In the genomic region with DNA sequence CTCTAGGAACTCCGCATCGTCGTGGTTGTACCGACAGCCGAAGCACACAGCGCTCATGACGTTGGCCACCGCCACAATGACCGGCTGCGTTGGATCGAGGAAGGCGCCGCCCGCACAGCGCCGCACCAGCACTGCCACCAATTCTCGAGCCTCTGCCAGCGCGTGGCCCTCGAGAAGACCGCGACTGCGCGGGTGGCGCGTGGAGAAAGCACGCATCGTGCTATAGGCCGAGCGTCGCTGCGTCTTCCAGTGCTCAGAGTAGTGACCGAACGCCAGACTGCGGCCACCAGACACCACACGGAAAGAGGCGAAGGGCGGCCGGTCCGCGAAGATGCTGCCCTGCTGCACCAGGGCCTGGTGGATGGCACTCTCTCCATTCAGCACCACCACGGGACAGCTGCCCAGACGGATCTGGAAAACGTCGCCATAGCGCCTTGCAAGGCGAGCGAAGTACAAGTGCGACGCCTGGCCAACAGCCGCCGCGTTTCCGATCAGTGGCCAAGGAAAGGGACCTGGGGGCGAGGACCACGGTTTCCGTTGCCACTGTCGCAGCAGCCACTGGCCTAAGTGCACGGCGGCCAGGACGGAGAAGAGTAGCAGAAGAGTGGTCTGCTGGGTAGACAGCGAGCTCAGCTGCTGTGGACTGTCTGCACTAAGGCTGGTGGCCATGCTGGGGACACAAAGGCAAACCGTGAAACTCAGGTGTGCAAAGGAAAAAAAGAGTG, we compare ENCODE assay signal across 9 mouse cellular contexts. TPM values are rescaled to one million over a fixed set of nuclear protein-coding genes. Genes with fewer than 3 reads are reported as not detected.
DNase-seq lines count a peak whose midpoint lies in the region; ATAC-seq and TF ChIP-seq lines count a peak whose summit lies in the region.
"Had no signal": no experiment of that assay in that cellular context is flagged by ENCODE, and none has a peak within 500 bp of the region (broad histone marks: within the 10 kb centered on the region; RNA-seq: fewer than 3 reads in every experiment).

No protein-coding gene starts in this region.

- under 1% methylated on average over 63 of the region's 63 CpGs for WGBS in embryonic facial prominence, embryonic 10.5 days
- under 1% methylated on average over 63 of the region's 63 CpGs for WGBS in hindbrain, embryonic 10.5 days
- under 1% methylated on average over 63 of the region's 63 CpGs for WGBS in liver, embryonic 15.5 days (ENCODE audit: insufficient replicate concordance)
- 2% methylated on average over 63 of the region's 63 CpGs for WGBS in olfactory bulb, adult 2 months

- H3K9me3 ChIP-seq in embryonic facial prominence, embryonic 10.5 days, result no peaks in the 10 kb centered on the region
- H3K9me3 ChIP-seq in hindbrain, embryonic 10.5 days, result 0 out of 2 replicates have a peak, but pooled peaks cover 7% of the 10 kb centered on the region
- H3K9me3 ChIP-seq in liver, embryonic 15.5 days (replicated peaks), result no peaks in the 10 kb centered on the region

- peak overlapping the region; percentile 52 for H3K4me2 ChIP-seq in liver, embryonic 15.5 days

- H3K4me1 ChIP-seq in embryonic facial prominence, embryonic 10.5 days, result peaks cover 48% of the 10 kb centered on the region
- H3K4me1 ChIP-seq in hindbrain, embryonic 10.5 days (replicated peaks), result peaks cover 44% of the 10 kb centered on the region
- H3K4me1 ChIP-seq in liver, embryonic 15.5 days (replicated peaks), result peaks cover 25% of the 10 kb centered on the region
- H3K4me1 ChIP-seq in olfactory bulb, adult 2 months (ENCODE audit: control insufficient read depth, insufficient read depth, low read length), result peaks cover 31% of the 10 kb centered on the region

- TF ChIP-seq POLR2A in olfactory bulb, adult 2 months (IDR thresholded peaks at IDR 0.05; ENCODE audit: insufficient read depth, low read depth, low read length), result no peak

- intact Hi-C loops in gastrocnemius, adult 2 months (cut with DNase I), result no loop called here

- H3K27me3 ChIP-seq in embryonic facial prominence, embryonic 10.5 days (replicated peaks; ENCODE audit: low read depth, poor library complexity, severe bottlenecking), result peaks cover 99% of the 10 kb centered on the region
- H3K27me3 ChIP-seq in hindbrain, embryonic 10.5 days (ENCODE audit: insufficient read depth, poor library complexity, severe bottlenecking), result peaks cover 97% of the 10 kb centered on the region
- peaks cover 93% of the 10 kb centered on the region for H3K27me3 ChIP-seq in liver, embryonic 15.5 days

- peak; percentile 50 for DNase-seq in gastrocnemius, adult 2 months
- no peak for DNase-seq in gastrocnemius, postnatal 25 days
- DNase-seq in ES-CJ7 (ENCODE audit: low read depth, low spot score), result peak; percentile 36
- peak; percentile 74 for DNase-seq in embryonic facial prominence, embryonic 10.5 days (ENCODE audit: low spot score)
- peak; percentile 68 for DNase-seq in hindbrain, embryonic 10.5 days (ENCODE audit: low spot score)
- no peak for DNase-seq in thymus, postnatal 14 days

- peak overlapping the region; percentile 66 for H3K4me3 ChIP-seq in gastrocnemius, adult 2 months
- H3K4me3 ChIP-seq in embryonic facial prominence, embryonic 10.5 days, result peak overlapping the region; percentile 63
- H3K4me3 ChIP-seq in hindbrain, embryonic 10.5 days, result peak overlapping the region; percentile 60
- H3K4me3 ChIP-seq in liver, embryonic 15.5 days (replicated peaks), result peak overlapping the region; percentile 22
- H3K4me3 ChIP-seq in olfactory bulb, adult 2 months (ENCODE audit: insufficient read depth, low read depth, low read length), result peak overlapping the region; percentile 33

- no peak overlapping the region for H3K9ac ChIP-seq in liver, embryonic 15.5 days

- TF ChIP-seq CTCF in gastrocnemius, adult 2 months (IDR thresholded peaks at IDR 0.05), result no peak
- no peak for TF ChIP-seq CTCF in olfactory bulb, adult 2 months (IDR thresholded peaks at IDR 0.05; ENCODE audit: insufficient read depth, low read depth, low read length)

- ATAC-seq in liver, embryonic 15.5 days (ENCODE audit: insufficient read depth), result no peak

- no peaks in the 10 kb centered on the region for H3K36me3 ChIP-seq in embryonic facial prominence, embryonic 10.5 days (replicated peaks)
- no peaks in the 10 kb centered on the region for H3K36me3 ChIP-seq in hindbrain, embryonic 10.5 days
- no peaks in the 10 kb centered on the region for H3K36me3 ChIP-seq in liver, embryonic 15.5 days (replicated peaks)

- 0 out of 2 replicates have a peak overlapping the region, but pooled peaks have one; percentile 12 for H3K27ac ChIP-seq in gastrocnemius, adult 2 months
- peak overlapping the region; percentile 73 for H3K27ac ChIP-seq in embryonic facial prominence, embryonic 10.5 days (replicated peaks)
- peak overlapping the region; percentile 84 for H3K27ac ChIP-seq in hindbrain, embryonic 10.5 days
- no peak overlapping the region for H3K27ac ChIP-seq in liver, embryonic 15.5 days (replicated peaks)
- H3K27ac ChIP-seq in olfactory bulb, adult 2 months (ENCODE audit: insufficient read depth, low read depth, low read length), result no peak overlapping the region

RNA-seq across cellular contexts. Expression of a gene that starts 1.1 kb away (rescaled TPM):
- total RNA-seq in gastrocnemius, adult 2 months (2021), result under 1 TPM; 0.59 to 0.64 TPM
- under 1 TPM; 0.27 to 0.54 TPM for total RNA-seq in gastrocnemius, postnatal 25 days (2021)
- 4.0 and 6.1 TPM in 2 replicates for polyA plus RNA-seq in embryonic facial prominence, embryonic 10.5 days (2016; fragmentation: Nextera tagmentation; extraction: Ambion mirVana)
- 1.9 and 3.0 TPM in 2 replicates for polyA plus RNA-seq in hindbrain, embryonic 10.5 days (2016; fragmentation: Nextera tagmentation; extraction: Ambion mirVana)
- 0.24 and 0.37 TPM in 2 replicates for polyA plus RNA-seq in liver, embryonic 15.5 days (2015; fragmentation: Nextera tagmentation; extraction: Ambion mirVana)
- not detected in 2 replicates for polyA plus RNA-seq in olfactory bulb, adult 2 months (2012; ENCODE audit: insufficient read depth, insufficient read length, low replicate concordance, missing spikeins)
- total RNA-seq: neutrophil, adult 5-6 weeks had no signal

Comparison
In these comparisons a context has a peak if more than half of its experiments do, and no peak if none do; other contexts are left out.
1. DNase-seq: peak in gastrocnemius, adult 2 months (single experiment), ES-CJ7 (single experiment), embryonic facial prominence, embryonic 10.5 days (single experiment) and hindbrain, embryonic 10.5 days (single experiment); none in gastrocnemius, postnatal 25 days (single experiment) and thymus, postnatal 14 days (single experiment).
2. H3K27ac ChIP-seq: peak in gastrocnemius, adult 2 months (single experiment), embryonic facial prominence, embryonic 10.5 days (single experiment) and hindbrain, embryonic 10.5 days (single experiment); none in liver, embryonic 15.5 days (single experiment) and olfactory bulb, adult 2 months (single experiment).
3. Peak in every context shown above with its lines, with median percentiles within 50 percentile points of each other: H3K4me3 ChIP-seq.